Mouse (Mus musculus): Measurements from ENCODE around the gene Disc1.

The Disc1 gene

DNA sequence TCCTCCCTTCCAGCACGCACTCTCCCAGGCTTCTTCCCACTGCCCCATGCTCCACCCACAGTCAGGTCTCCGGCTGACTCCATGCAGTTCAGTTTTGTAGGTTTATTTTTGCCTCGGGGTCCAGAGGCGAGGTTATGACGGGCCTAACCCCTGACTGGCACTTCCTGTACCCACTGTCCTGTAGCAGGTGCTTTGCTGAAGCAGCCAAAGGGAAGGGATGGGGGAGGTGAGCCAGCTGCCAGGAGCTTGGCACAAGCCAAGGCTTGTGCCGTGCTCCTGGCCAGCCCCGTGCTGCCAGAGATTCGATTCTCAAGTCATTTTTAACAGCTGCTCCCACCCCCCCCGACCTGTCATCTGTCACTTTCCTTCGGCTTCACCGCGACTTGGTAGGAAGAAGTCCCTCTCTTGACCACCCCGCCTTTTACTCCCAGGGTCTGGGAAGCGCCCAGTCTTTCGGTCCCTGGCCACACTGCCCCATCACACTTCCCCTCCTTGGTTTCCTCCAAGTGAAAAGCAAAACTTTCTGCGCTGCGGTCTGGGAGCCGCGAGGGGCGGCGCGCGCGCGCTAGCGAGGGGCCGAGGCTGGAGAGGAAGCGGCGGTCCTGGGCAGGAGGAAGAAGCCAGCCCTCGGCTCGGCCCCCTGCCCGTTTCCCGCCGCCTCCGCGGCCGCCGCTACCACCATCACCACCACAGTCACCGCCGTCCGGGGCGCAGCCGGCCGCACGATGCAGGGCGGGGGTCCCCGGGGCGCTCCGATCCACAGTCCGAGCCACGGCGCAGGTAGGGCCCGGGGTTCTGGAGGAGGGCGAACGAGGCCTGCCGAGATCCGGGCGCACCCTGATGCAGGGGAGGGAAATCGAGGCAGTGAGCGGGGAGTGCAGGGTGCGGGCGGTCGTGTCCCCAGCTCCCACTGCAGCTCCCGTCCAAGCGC lies at the start of gene Disc1:
Gene Disc1 (plus strand): TSS at position 691 of the 931 bp plus-strand sequence.
- peak; percentile 36 for DNase-seq (ENCODE audit: low read depth, low spot score)

DNA sequence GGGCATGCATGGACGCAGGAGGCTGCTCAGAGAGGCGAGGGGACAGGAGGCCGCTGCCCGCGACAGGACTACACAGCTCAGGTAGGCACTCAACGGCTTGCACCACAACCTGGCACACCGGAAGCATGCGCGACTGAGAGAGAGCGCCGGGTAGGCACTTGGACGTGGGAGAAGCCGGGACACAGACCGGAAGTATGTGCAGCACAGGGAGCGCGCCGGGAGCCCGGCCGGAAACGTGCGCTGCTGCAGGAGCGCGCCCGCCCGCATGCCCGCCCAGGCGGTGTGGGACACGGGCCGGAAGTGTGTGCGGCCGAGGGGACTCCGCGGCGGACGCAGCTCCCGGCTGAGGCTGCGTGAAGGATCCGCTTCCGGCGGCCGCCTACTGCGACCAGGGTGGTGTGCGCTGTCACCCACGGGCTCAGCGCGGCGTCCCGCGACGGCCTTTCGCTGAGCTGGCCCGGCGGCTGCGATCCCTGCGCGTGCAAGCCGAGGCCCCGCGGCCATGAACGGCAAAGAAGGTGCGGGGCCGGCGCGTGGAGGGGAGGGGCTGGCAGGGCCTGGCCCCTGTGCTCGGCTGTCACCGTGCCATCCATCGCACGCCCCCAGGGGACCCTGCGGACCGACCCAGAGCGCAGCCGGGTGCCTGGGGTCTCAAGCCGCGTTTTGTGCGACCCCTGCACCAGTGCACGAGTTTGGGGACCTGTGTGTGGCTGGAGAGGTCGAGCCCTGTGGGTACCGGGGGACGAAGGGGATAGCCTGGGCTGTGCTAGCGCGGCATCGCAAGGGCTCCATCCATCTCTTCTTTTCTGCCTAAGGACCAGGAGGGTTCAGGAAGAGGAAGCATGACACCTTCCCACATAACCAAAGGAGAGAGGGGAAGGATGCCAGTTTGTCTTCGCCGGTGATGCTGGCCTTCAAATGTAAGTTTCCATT lies 41.0 kb upstream of the Disc1 start, which contains the start of gene Tsnax:
Gene Tsnax (plus strand): TSS at position 303 of the 933 bp plus-strand sequence.
- DNase-seq (ENCODE audit: low read depth, low spot score) = peak; percentile 92

DNA sequence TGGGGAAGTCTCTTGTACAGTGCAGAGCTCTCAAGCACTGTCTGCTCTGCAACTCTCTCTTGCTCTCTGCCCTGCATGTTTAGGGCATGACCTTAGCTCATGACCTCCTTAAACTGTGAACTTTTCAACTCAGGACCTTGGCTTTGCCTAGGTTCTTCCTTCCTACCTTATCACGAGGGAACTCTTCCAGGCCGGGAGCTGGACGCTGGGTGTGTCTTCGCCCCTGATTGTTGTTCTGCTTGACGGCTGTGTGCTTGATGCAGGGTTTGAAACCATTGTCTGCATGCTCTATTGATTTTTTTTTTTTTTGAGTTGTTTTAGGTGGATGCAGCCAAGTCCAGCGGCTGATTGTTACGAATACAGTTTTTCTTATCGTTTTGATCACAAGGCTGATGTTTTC lies 29.9 kb upstream of the Disc1 start:
- no peak for DNase-seq (ENCODE audit: low read depth, low spot score)

DNA sequence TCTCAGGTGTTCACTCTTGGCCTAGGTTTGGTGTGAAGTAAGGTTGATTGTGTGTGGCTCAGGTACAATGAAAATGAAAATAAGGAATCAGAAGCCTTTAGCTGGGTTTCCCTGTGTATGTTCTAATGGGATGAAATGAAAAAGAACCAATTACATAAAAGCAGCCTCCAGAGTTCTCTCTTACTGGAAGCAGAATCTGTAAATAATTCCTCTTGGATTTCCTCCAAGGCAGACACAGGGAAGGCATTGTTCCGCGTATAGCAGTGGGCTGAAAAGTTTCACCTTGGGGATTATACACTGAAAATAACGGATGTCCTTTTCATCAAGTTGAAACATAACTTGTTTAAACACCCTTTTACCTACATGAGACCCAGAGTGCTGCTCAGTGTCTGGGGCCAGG lies 26.8 kb upstream of the Disc1 start:
- no peak for DNase-seq (ENCODE audit: low read depth, low spot score)

DNA sequence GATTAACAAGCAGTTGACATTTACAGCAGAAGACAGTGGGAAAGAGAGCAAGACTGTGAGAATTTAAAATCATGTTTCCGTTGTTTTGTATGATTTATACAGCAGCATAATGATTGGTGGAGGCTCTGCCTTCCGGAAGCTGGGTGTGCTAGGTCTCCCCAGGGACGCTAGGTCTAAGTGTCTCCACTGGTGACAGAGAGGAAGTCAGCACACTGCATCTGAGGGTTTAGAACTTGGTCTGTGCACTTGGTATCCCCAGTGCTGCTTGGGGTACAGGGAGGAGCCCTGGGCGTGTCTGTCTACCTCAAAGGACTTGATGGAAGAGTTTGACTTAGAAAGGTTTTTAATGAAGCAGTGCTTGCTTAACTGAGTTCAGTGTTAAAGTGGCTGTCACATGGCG lies 25.2 kb upstream of the Disc1 start:
- no peak for DNase-seq (ENCODE audit: low read depth, low spot score)

DNA sequence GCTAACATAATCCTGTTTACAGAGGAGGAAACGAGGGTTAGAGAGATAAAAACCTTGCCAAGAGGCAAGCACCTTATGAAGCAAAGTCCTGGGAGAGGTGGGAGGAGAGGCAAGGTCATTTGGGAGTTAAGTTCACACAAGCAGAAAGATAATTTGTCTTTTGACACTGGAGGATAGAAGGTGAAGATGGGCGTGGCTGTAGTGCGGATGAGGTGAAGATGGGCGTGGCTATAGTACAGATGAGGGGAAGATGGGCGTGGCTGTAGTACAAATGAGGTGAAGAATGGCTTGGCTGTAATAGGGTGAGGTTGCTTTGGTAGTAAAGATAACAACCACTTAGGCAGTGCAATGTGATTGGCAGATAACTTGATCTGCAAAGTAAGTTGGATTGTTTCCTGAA lies 22.7 kb upstream of the Disc1 start:
- DNase-seq (ENCODE audit: low read depth, low spot score) = peak; percentile 69

DNA sequence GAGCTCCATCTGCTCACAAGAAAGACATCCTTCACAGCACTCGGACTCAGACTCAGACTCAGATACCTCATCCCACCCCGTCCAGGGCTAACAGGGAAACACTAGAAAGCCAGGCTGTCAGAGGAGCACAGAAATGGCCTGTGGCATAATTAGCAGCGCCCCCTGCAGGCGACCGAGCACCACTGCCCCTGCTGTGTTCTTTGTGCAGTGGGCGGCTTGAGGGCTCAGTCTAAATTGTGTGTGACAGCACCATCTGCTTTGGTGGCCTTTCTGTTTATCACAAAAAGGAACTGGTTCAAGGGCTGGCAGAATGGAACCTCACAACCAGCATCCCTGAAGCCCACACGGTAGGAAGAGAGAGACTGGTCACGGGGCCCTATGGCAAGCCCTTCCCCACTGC lies 19.3 kb upstream of the Disc1 start:
- peak; percentile 69 for DNase-seq (ENCODE audit: low read depth, low spot score)

DNA sequence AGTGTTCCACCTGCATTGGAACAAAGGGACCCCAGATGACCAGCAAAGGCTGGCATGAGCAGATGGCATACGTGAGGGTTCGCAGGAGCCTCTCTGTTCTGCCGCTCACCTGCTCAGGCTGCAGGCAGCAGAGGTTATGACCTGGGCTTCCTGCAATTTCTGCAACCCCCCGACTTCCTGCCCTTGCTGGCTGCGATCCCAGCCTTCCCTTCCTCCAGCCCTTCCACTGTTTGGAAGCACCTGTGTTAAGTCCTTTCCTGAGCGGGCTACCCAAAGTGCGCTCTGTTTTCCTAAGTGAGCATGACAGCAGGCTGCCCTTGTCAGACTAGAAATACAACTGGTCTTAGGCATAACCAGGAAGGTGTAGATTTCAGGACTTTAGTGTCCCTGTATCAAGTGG lies 16.9 kb upstream of the Disc1 start:
- DNase-seq (ENCODE audit: low read depth, low spot score) = no peak

DNA sequence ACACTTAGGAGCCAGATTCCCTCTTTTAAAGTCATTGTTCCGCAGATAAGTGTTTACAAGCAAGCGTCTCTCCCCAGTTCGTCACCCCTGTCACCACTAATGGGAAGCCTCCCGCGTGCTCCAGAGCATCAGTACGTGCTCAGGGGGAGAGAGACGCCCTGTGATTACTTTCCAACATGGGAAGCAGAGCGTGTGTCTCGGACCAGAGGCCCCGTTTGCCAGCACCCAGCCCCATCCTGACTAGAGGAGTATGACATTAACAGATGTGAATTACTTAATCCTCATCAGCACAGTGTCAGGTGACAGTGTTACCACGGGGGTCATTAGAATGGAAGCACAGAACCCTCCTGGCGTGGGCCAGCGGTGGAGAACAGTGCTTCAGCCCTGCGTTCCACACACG lies 15.3 kb upstream of the Disc1 start:
- no peak for DNase-seq (ENCODE audit: low read depth, low spot score)

DNA sequence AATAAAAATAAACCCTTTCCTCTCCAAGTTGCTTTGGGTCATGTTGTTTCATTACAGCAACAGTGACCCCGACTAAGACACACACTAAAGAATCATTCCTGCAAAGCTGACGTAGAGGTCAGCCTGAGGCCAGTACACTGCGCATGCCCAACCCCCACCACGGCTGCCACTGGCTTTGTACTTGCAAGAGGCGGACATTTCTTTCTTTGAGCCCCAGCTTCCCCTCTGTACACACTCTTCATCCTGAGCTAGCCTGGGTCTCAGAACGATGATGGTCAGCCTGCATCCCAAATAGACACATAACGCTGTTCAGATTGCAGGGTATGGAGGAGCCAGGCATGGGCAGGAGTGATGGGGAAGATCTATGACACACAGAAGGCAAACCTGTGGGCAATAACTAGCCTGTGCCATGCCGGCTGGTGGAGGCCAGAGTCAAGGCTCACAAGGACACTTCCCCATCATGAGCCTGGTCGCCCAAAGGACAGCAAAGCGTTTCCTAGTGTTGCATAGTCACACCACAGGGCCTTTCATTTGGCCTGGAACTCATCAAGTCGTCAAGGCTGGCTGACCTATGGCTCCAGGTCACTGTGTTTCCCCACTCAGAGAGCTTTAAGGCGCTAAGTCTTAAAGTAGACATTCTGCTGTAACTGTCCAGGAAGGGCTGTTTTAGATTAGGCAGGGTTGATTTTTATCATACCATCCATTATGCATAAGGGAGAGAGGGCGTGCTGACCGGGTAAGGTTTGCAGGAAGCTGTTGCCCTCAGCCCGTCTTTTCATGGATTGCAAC lies 13.2 kb upstream of the Disc1 start:
- no peak for DNase-seq (ENCODE audit: low read depth, low spot score)

DNA sequence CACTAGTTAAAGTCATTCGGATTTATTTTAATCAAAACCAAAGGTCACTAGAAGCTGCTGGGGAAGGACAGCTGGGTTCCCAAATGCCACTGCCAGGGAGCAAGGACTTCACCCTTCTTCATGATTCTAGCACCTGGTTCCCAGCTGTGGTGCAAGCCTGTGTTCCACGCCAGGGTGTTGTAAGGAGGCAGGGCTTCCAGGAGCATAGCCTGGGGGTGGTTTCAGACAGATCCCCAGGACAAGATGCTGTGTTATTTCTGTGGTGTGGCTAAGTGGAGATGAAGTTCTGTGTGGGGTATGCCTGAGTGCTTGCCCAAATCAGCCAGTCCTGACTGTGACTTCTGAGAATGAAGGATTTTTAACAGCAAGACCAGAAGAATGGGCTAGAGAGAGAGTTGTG lies 12.5 kb upstream of the Disc1 start:
- no peak for DNase-seq (ENCODE audit: low read depth, low spot score)

DNA sequence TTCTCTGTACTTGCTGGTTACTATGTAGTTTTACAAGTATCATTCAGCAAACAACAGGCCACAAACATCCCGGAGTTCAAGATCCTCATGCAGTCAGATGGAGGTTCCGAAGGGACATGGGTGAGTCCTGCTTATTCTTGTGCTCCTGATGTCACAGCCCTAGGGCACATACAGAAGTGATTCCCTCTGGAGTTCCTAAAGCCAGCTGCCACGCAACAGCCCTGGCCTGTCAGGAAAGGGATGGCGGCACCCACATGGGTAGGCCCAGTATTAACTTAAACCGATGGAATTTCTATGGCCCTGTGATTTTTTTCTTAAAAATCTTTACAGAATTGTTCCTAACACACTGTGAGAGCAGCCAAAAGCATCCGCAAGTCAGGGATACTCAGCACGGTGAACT lies 10.6 kb upstream of the Disc1 start:
- DNase-seq (ENCODE audit: low read depth, low spot score) = no peak

DNA sequence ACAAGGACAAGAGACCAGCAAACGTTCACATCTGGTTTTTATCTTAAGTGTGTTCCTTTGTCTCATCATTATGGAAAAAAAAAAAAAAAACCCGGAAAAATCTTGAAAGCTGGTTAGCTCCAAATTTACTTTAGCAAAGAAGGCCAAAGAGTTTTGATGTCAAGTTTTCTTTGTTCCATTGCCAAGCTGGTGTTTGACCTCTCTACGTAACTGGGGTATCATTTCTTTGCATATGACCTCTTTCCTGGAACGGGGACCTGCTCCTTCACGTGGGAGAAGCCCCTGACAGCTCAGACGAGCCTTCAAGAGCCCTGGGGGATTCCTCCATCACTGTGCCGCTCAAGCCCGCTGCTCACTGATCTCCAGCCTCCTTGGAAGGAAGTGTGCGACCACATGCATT lies 10.1 kb upstream of the Disc1 start:
- DNase-seq (ENCODE audit: low read depth, low spot score) = no peak

DNA sequence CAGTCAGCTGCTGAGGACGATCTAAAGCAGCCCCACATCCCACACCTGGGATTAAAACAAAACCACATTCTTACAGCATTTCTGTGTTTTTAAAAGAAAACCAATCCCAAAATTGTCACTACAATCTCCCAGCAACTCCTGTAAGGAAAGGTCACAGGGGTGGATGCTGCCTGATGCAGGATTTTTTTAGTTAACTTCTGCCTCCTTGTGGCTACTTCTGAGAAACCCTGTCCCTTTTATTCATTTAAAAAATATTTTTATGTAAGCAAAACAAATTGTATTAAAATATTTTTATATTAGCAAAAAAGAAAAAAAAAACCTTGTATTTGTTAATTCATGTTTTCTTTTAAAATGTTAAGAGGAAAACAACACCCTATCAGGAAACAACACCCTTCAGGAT lies 8.2 kb upstream of the Disc1 start:
- DNase-seq (ENCODE audit: low read depth, low spot score) = no peak

DNA sequence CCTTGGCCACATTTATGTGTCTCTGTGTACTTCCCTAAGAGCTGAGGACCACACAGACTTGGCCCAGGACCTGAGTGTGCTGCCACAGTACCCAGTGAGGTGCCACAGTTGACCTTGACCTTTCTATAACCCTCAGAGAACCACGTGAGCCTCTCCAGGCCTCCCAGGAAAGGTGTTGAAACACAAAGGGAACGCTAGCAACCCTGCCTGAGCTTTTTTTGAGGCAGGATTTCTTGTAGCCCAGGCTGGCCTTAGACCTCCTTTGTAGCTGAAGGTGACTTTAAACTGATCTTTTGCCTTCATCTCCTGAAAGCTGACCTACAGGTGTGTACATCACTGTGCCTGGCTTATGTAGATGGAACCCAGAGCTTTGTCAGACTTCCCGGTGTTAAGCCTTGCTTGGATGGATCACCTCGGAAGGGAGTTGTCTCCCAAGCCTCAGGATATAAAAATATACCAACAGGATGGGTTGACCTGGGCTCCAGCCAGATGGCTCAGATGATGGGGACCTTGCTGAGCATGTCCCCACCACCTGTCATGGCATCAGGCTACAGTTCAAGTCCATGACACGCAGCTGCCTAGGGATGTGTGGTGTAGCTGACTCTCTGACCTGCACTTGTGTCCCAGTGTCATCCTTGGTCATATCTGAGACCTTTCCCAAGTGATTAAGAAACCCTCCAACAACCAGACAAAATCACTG lies 4.8 kb upstream of the Disc1 start:
- peak; percentile 54 for DNase-seq (ENCODE audit: low read depth, low spot score)

DNA sequence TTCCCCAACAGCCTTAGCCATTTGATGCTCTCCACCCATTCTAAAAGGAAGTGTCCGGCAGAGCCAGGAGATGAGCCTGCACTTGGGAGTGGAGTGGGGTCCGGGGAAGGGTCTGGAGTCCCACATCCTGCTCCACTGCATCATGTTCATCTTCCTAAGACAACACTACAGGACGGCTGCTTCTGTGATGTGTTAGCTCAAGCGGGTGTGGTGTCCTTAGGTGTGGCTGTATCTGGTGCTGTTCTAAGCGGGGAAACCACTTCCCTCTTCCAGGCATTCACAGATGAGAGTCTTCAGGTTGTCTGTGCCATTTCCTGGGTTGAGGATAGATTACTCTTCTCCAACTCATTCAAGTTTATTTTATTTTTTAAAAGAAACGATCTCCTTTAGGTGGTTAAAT lies 4.2 kb upstream of the Disc1 start:
- no peak for DNase-seq (ENCODE audit: low read depth, low spot score)

DNA sequence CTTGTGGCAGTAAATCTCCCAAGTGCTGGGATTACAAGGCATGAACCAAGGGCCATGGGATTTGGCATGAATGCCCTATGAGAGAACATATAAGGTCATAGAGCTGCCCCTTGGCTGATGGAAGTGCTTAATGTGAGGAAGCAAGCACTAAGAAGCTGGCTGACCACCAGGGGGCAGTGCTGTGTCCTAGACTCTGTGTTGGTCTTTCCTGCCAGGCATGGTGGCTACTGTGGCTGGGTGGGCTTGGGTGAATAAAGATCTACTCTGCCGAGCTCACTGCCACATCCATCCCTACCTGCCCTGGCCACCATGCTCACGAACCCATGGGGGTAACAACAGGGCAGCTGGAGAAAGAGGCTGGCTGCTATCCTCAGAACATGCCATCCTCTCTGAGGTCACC lies 2.0 kb upstream of the Disc1 start:
- peak; percentile 81 for DNase-seq (ENCODE audit: low read depth, low spot score)

DNA sequence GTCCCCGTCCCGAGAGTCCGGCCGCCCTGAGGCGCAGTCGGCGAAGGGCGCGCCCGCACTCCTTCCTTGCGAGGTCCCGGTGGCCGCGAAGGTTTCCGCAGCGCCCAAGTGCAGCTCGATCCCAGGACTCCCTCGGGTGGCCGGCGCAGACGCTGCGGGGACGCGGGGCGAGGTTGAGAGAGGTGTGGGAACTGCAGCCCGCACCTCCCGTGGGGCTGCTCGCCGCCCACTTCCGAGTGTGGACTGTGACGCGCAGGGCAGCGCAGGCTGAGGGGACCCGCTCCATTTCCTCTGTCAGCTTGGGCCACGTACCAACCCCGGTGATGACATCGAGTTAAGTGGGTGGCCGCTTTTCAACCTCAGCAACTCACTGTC lies 428 bp downstream of the Disc1 start:
- DNase-seq (ENCODE audit: low read depth, low spot score) = peak; percentile 42

DNA sequence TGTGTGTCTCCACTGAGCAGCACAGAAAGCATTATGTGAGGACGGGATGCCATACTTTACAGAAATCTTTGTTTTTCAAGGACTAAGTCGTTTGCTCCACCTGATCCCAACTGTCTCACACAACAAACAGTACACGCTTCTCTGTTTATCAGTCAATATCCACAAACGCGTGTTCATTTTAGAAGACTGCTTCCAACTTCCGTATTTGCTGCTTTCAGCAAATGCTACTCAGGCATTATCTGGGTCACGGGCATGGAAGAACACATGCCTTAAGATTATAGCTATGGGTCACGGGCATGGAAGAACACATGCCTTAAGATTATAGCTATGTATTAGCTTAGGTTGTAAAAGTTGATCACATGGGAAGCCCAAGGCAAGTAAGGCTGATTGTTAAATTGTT lies 6.9 kb downstream of the Disc1 start:
- no peak for DNase-seq (ENCODE audit: low read depth, low spot score)

DNA sequence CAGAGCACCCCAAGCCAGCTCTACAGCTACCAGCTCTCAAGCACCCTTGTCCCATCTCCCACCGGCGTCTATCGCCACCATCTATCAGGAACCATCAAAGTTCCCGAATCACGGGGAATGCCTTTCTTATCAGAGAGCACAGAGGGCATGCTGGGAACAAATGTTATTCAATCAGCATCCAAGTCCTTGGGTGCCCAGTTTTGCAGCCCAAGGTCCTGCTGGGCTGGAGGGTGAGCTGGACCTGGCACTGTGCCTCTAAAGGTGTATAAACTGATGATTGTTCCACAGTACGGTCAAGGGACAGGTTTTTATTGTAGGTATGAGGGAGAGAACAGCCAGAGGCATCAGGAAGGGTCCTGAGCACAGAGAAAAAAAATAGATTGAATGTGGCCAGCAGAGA lies 11.6 kb downstream of the Disc1 start:
- DNase-seq (ENCODE audit: low read depth, low spot score) = no peak
